Mouse (Mus musculus): Measurements from ENCODE around the gene Fbxl5. TPM values are rescaled to one million over a fixed set of nuclear protein-coding genes. Genes with fewer than 3 reads are reported as not detected.
A peak's percentile ranks its signal among the peaks of the same experiment; 100 is the strongest.

Fbxl5 gene
- polyA plus RNA-seq, 1 experiment from 2014 or later = 91.7 TPM

DNA sequence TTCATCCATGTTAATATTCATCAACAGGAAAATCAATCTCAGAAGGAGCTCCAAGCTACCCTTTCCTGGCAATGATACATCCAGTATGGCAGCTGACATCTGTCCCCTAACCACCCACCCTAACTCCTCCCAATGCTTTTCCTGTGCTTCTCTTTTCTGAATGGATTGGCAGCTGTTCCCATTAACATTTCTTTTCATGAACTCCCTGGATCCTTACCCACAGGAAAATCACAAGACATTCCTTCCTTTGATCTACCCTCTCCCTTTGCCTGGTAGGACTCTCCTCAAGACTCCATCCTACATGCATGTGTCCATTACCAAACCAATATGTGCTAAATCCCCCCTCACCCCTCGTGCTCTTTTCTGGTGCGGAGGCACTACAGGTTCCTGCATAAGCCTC lies 6.9 kb downstream of the Fbxl5 start:
- in situ Hi-C loops (cut with MboI; ENCODE audit: low pct_unique_long_range_greater_than_20kb) = no loop called here
- ATAC-seq = no peak
- CTCF ChIA-PET = interaction anchor here (1.4 to 4.0 kb wide), 2 partner anchors 14 to 23 kb away, joined by 3 to 20 read pairs; no protein-coding TSS in a partner anchor
- DNase-seq (ENCODE audit: low read depth, low spot score) = no peak
- TF ChIP-seq CTCF (IDR thresholded peaks at IDR 0.05) = no peak
- no peaks in the 10 kb centered on the region for H3K27me3 ChIP-seq
- POLR2A ChIA-PET = no interaction called here

DNA sequence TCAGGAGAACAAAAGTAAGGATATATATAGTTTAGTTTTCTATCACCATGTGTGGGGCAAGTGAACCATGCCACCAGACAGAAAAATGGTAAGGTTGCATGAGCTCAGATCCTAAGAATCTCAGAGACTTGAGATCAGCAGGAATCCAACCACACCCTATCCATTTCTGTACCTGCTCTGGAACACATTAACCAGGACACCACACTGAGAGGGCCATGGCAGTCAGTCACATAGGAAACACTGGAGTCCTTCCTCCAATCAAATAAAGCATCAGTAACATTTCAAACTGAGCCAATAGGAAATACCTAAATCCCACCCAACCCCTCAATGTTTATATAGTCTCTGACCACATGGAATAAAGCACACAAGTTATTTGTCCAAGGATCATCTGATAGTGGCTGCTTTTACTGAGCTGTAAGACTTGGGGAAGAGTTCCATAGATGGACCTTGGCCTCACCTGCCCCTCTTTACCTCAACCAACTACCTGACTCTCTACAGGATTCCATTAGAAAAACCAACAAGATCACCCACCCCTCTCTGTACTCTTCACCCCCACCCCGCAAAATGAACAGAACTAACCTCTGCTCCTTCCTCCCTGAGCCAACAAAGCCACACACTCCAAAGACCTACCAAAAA lies 10.9 kb downstream of the Fbxl5 start:
- POLR2A ChIA-PET = interaction anchor here (0.6 kb wide), 1 partner anchor 28 kb away, joined by 3 read pairs; no protein-coding TSS in a partner anchor

DNA sequence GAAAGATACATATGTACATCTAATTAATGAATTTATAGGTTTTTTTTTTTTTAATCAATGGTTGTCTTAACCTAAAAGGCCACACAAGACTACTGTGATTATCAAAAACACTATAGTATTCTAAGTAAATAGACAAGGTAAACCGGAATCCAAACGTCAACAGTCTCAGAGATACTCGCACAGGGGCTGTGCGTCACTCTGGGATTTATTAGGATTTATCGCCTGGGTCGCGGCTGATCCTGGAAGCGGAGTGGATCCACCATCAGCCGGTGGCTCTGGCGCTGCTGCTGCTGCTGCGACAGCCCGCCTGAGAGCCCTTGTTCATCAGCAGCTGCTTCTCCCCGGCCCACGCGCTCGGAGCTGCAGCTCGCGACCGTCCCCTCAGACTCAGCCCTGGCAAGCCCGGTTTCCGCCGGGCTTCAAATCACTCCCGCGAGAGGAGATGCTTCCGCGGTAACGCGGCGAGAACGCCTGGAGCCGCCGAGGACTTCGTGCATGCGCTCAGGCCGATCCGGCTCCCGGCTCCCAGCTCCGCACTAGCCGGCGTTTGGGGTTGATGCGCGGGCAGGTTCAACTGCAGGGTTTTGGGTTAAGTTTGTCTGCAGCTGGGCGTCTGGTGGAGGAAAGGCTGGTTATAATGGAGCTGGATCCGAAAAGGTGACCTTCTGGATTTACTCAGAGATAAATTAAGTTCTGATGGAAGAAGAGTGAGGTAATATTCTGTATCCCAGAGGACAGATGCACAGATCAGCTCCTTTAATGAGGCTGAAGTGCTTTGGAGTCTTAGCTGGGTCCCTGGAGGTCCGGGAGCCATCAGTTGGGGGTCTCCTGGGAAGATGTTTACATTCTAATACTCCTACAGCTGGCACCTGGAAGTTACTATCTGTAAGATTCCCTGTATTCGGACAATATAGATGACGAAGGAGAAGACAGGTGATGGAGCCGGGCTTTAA lies 13.4 kb downstream of the Fbxl5 start:
- POLR2A ChIA-PET = interaction anchor here (0.5 to 1.4 kb wide), 2 partner anchors 8 to 13 kb away, joined by 4 to 6 read pairs; partner anchors contain the start of gene Fbxl5
- CTCF ChIA-PET = no interaction called here
- ATAC-seq = peak; percentile 87

More for the DNA sequence above, 10.9 kb downstream of the Fbxl5 start:
- no peaks in the 10 kb centered on the region for H3K27me3 ChIP-seq
- peak; percentile 64 for ATAC-seq
- no peak for DNase-seq (ENCODE audit: low read depth, low spot score)
- in situ Hi-C loops (cut with MboI; ENCODE audit: low pct_unique_long_range_greater_than_20kb) = no loop called here
- CTCF ChIA-PET = interaction anchor here (1.6 to 1.9 kb wide), 2 partner anchors 10 to 12 kb away, joined by 3 to 5 read pairs; partner anchors contain the start of gene Fbxl5
- TF ChIP-seq CTCF (IDR thresholded peaks at IDR 0.05) = no peak

DNA sequence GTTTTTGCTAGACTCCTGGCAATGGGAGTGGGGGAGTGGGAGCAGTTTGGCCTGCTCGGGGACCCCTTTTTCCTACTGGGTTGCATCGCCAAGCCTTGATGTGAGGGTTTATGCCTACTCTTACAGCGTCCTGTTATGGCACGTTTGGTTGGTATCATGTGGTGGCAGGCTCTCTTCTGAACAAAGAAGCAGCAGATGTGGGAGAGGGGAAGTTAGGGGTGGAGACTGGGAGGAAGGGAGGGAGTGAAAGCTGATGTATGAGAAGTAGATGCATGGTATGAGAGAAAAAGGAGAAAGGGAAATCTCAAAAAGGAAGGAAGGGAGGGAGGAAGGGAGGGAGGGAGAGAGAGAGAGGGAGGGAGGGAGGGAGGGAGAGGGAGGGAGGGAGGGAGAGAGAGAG lies 14.5 kb downstream of the Fbxl5 start:
- in situ Hi-C loops (cut with MboI; ENCODE audit: low pct_unique_long_range_greater_than_20kb) = no loop called here
- H3K27me3 ChIP-seq = no peaks in the 10 kb centered on the region
- DNase-seq (ENCODE audit: low read depth, low spot score) (no peak), ATAC-seq (no peak)
- ChIA-PET CTCF (interaction anchor here (0.9 kb wide), 1 partner anchor 15 kb away, joined by 3 read pairs; no protein-coding TSS in a partner anchor), POLR2A (interaction anchor here (0.8 to 1.5 kb wide), 2 partner anchors 13 to 20 kb away, joined by 4 to 6 read pairs; no protein-coding TSS in a partner anchor)
- no peak for TF ChIP-seq CTCF (IDR thresholded peaks at IDR 0.05)

More for the DNA sequence above, 13.4 kb downstream of the Fbxl5 start:
- TF ChIP-seq CTCF (IDR thresholded peaks at IDR 0.05) = no peak
- peak; percentile 33 for DNase-seq (ENCODE audit: low read depth, low spot score)
- no peaks in the 10 kb centered on the region for H3K27me3 ChIP-seq
- in situ Hi-C loops (cut with MboI; ENCODE audit: low pct_unique_long_range_greater_than_20kb) = no loop called here

DNA sequence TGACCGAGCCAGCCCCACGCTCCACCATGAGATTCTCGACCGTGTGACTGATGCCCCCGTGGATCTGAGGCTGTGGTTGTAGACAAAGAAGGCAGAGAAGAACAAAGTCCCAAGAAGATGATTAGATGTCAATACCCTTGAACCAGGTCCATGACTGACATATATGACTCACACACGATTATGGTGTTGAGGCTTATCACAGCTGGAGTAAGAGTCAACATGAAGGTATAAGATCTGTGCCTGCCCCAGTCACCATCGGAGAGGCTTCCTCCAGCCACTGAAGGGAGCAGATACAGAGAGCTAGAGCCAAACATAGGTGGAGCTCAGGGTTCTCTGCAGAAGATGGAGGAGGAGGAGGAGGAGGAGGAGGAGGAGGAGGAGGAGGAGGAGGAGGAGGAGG lies 15.1 kb downstream of the Fbxl5 start:
- in situ Hi-C loops (cut with MboI; ENCODE audit: low pct_unique_long_range_greater_than_20kb) = no loop called here
- no peak for TF ChIP-seq CTCF (IDR thresholded peaks at IDR 0.05)
- H3K27me3 ChIP-seq = no peaks in the 10 kb centered on the region
- POLR2A ChIA-PET = interaction anchor here (0.8 to 1.5 kb wide), 2 partner anchors 13 to 20 kb away, joined by 4 to 6 read pairs; no protein-coding TSS in a partner anchor
- DNase-seq (ENCODE audit: low read depth, low spot score) = no peak
- no peak for ATAC-seq
- CTCF ChIA-PET = interaction anchor here (0.9 kb wide), 1 partner anchor 14 kb away, joined by 3 read pairs; no protein-coding TSS in a partner anchor

DNA sequence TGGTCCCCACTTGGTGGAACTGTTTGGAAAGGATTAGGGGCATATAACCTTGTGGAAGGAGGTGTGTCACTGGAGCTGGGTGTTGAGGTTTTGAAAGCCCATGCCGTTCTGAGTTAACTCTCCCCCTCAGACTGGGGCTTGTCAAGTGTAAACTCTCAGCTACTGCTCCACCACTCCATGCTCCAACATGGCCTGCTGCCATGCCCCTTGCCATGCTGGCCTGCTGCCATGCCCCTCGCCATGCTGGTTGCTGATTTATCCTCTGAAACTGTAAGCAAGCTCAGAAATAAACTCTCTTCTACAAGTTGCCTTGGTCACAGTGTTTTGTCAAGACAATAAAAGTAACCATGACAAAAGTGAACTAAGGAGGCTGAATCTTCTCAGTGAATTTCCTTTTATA lies 16.0 kb downstream of the Fbxl5 start:
- ChIA-PET POLR2A (interaction anchor here (1.1 to 1.5 kb wide), 2 partner anchors 15 to 19 kb away, joined by 3 to 6 read pairs; no protein-coding TSS in a partner anchor), CTCF (interaction anchor here (1.9 kb wide), 1 partner anchor 11 kb away, joined by 5 read pairs; no protein-coding TSS in a partner anchor)
- TF ChIP-seq CTCF (IDR thresholded peaks at IDR 0.05) = no peak
- H3K27me3 ChIP-seq = no peaks in the 10 kb centered on the region
- no peak for DNase-seq (ENCODE audit: low read depth, low spot score)
- no peak for ATAC-seq
- in situ Hi-C loops (cut with MboI; ENCODE audit: low pct_unique_long_range_greater_than_20kb) = no loop called here

DNA sequence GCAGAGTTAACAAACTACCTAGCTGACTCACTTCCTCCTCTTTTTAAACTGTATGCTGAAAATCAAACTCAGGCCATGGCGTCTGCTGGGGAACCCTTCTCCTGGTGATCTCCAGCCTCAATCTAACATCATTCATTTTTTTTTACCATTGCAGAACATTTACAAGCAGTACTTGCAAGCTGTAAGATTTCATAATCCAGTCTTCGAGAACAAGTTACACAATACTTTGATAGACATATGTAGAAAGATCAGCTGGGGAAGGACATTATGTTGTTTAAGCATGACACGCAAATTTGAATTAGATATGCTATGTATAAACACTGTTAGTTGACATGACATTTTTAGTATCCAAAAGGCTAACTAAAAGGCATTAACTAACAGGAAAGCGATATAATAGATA lies 19.6 kb downstream of the Fbxl5 start:
- no peak for TF ChIP-seq CTCF (IDR thresholded peaks at IDR 0.05)
- no peak for DNase-seq (ENCODE audit: low read depth, low spot score)
- POLR2A ChIA-PET = no interaction called here
- in situ Hi-C loops (cut with MboI; ENCODE audit: low pct_unique_long_range_greater_than_20kb) = no loop called here
- H3K27me3 ChIP-seq = no peaks in the 10 kb centered on the region
- CTCF ChIA-PET = interaction anchor here (1.7 to 4.5 kb wide), 2 partner anchors 11 to 28 kb away, joined by 3 to 20 read pairs; no protein-coding TSS in a partner anchor
- no peak for ATAC-seq

DNA sequence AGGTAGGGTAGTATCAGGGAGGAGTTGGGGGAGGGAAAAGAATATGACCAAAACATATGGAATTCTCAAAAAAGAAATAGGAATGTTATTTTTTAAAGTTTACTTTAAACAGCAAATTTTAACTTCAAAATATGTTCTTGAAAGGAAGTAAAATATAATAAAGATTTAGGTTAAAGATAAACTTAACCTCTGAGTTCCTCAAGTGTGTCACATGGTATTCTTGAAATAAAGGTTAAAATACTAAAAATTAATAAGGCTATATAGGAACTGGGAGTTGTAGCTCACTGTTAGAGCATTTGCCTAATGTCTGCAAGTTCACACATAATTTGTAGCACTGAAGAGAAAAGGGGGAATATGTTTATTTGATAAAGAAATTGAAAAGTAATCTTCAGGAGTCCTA lies 20.2 kb downstream of the Fbxl5 start:
- DNase-seq (ENCODE audit: low read depth, low spot score) (no peak), ATAC-seq (no peak)
- CTCF ChIA-PET = interaction anchor here (1.0 to 4.5 kb wide), 5 partner anchors 12 to 36 kb away, joined by 3 to 20 read pairs (median 4); no protein-coding TSS in a partner anchor
- in situ Hi-C loops (cut with MboI; ENCODE audit: low pct_unique_long_range_greater_than_20kb) = no loop called here
- POLR2A ChIA-PET = no interaction called here
- H3K27me3 ChIP-seq = no peaks in the 10 kb centered on the region
- no peak for TF ChIP-seq CTCF (IDR thresholded peaks at IDR 0.05)

DNA sequence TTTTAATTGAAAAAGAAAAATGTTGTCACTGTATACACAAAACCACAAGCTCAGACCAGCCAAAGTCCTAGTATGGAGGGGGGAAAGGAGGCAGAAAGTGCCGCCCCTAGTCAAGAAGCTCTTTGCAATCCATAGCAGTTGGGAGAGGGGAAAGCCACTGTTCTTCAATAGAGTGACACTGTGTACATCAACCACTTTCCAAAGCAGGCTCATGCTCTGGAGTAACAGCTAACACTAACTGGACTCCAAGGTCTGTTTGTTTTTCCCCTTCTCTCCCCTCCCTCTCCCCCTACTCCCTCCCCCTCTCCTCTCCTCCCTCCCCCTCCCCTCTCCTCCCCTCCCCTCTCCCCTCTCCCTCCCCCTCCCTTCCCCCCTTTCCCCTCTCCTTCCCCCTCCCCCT lies 20.7 kb downstream of the Fbxl5 start:
- ATAC-seq (no peak), DNase-seq (ENCODE audit: low read depth, low spot score) (no peak)
- CTCF ChIA-PET = interaction anchor here (0.9 to 4.5 kb wide), 5 partner anchors 12 to 37 kb away, joined by 3 to 20 read pairs (median 4); no protein-coding TSS in a partner anchor
- POLR2A ChIA-PET = no interaction called here
- in situ Hi-C loops (cut with MboI; ENCODE audit: low pct_unique_long_range_greater_than_20kb) = no loop called here
- no peak for TF ChIP-seq CTCF (IDR thresholded peaks at IDR 0.05)
- no peaks in the 10 kb centered on the region for H3K27me3 ChIP-seq

DNA sequence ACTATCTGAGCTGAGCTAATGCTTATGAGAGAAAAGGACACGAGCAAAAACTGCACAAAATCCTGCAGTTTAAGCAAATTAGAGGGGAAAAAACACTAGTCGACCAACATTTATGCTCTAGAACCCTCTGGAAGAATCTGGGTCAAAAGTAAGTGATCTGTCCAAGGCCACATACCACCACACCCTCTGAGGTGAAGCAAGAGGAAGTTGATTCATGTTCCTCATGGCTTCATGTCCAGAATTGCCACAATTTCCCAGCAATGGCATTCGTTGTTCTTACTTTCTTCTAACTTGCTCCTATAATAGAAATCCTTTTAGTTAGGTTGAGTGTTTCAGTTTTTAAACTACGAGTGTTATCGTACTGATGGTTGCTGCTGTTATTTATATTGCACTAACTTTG lies 21.9 kb downstream of the Fbxl5 start:
- POLR2A ChIA-PET = interaction anchor here (0.6 to 1.0 kb wide), 2 partner anchors 9 to 20 kb away, joined by 3 to 4 read pairs; no protein-coding TSS in a partner anchor
- CTCF ChIA-PET = interaction anchor here (0.6 to 4.5 kb wide), 3 partner anchors 13 to 17 kb away, joined by 3 to 20 read pairs (median 5); no protein-coding TSS in a partner anchor
- no peaks in the 10 kb centered on the region for H3K27me3 ChIP-seq
- in situ Hi-C loops (cut with MboI; ENCODE audit: low pct_unique_long_range_greater_than_20kb) = no loop called here
- ATAC-seq (no peak), DNase-seq (ENCODE audit: low read depth, low spot score) (no peak)
- no peak for TF ChIP-seq CTCF (IDR thresholded peaks at IDR 0.05)
